Comparison of ENCODE assay signal across 18 mouse cellular contexts in genomic region chr2:112761196-112761913, GRCm38 (mm10).
A peak's percentile ranks its signal among the peaks of the same experiment; 100 is the strongest.
DNase-seq lines count a peak whose midpoint lies in the region; ATAC-seq lines count a peak whose summit lies in the region.
"Had no signal": no experiment of that assay in that cellular context is flagged by ENCODE, and none has a peak within 500 bp of the region (broad histone marks: within the 10 kb centered on the region; RNA-seq: fewer than 3 reads in every experiment).

No protein-coding gene starts in this region.

- H3K9me3 ChIP-seq in hindbrain, embryonic 13.5 days, result no peaks in the 10 kb centered on the region
- H3K9me3 ChIP-seq: embryonic facial prominence, embryonic 10.5 days; neural tube, embryonic 15.5 days had no signal

- no peak overlapping the region for H3K4me2 ChIP-seq in hindbrain, embryonic 13.5 days
- H3K4me2 ChIP-seq: heart, embryonic 11.5 days; neural tube, embryonic 15.5 days had no signal

- no peaks in the 10 kb centered on the region for H3K36me3 ChIP-seq in hindbrain, embryonic 13.5 days
- H3K36me3 ChIP-seq: embryonic facial prominence, embryonic 10.5 days; neural tube, embryonic 15.5 days had no signal

- H3K27me3 ChIP-seq in hindbrain, embryonic 13.5 days, result no peaks in the 10 kb centered on the region
- H3K27me3 ChIP-seq: neural tube, embryonic 15.5 days had no signal

- 57% methylated on average over 6 of the region's 6 CpGs for WGBS in hindbrain, embryonic 13.5 days

- H3K4me1 ChIP-seq in hindbrain, embryonic 13.5 days (replicated peaks), result 0 out of 2 replicates have a peak, but pooled peaks cover 11% of the 10 kb centered on the region
- H3K4me1 ChIP-seq: embryonic facial prominence, embryonic 10.5 days; neural tube, embryonic 15.5 days had no signal

- H3K9ac ChIP-seq in hindbrain, embryonic 13.5 days, result no peak overlapping the region
- H3K9ac ChIP-seq: neural tube, embryonic 15.5 days had no signal

- ATAC-seq in hindbrain, embryonic 13.5 days (ENCODE audit: low FRiP score), result no peak
- ATAC-seq in granulocyte monocyte progenitor cell, adult 5-6 weeks (replicated peaks; ENCODE audit: poor library complexity, severe bottlenecking), result no peak
- ATAC-seq: intestine, embryonic 16.5 days had no signal

- no peak overlapping the region for H3K4me3 ChIP-seq in hindbrain, embryonic 13.5 days
- H3K4me3 ChIP-seq: embryonic facial prominence, embryonic 10.5 days; erythroblast, embryonic 14.5 days; neural tube, embryonic 15.5 days had no signal

- H3K27ac ChIP-seq in hindbrain, embryonic 13.5 days, result 0 out of 2 replicates have a peak overlapping the region, but pooled peaks have one; percentile 1
- H3K27ac ChIP-seq: embryonic facial prominence, embryonic 10.5 days; neural tube, embryonic 15.5 days had no signal

- peak; percentile 25 for DNase-seq in adrenal gland, postnatal 10 days
- no peak for DNase-seq in adrenal gland, postnatal 25 days
- peak; percentile 6 for DNase-seq in kidney, adult 11 months
- no peak for DNase-seq in kidney, adult 9 months
- DNase-seq in adrenal gland, postnatal 14 days, result peak; percentile 27
- DNase-seq in spleen, adult 12 weeks (ENCODE audit: low spot score), result no peak
- DNase-seq: cerebellum, postnatal 36 days; heart, postnatal 36 days; kidney, postnatal 25 days; lung, adult 2 months; thymus, postnatal 25 days had no signal

Comparison
In these comparisons a context has a peak if more than half of its experiments do, and no peak if none do; other contexts are left out.
1. DNase-seq: peak in adrenal gland, postnatal 10 days (single experiment), kidney, adult 11 months (single experiment) and adrenal gland, postnatal 14 days (single experiment); none in adrenal gland, postnatal 25 days (single experiment), kidney, adult 9 months (single experiment) and spleen, adult 12 weeks (single experiment).